Mouse (Mus musculus): ENCODE data around the gene Nr5a2. TPM values are rescaled to one million over a fixed set of nuclear protein-coding genes. Genes with fewer than 3 reads are reported as not detected.

The Nr5a2 gene
- total RNA-seq, 4 experiments from 2014 or later, result 0.09 to 0.43 (median 0.16) TPM

GRCm38 (mm10) chr1:136910741-136911593 lies 49.3 kb downstream of the Nr5a2 start:
- no peak for DNase-seq (ENCODE audit: low spot score in 2 of 2)

GRCm38 (mm10) chr1:136910144-136910543 lies 50.1 kb downstream of the Nr5a2 start:
- no peak for DNase-seq (ENCODE audit: low spot score in 2 of 2)

DNA sequence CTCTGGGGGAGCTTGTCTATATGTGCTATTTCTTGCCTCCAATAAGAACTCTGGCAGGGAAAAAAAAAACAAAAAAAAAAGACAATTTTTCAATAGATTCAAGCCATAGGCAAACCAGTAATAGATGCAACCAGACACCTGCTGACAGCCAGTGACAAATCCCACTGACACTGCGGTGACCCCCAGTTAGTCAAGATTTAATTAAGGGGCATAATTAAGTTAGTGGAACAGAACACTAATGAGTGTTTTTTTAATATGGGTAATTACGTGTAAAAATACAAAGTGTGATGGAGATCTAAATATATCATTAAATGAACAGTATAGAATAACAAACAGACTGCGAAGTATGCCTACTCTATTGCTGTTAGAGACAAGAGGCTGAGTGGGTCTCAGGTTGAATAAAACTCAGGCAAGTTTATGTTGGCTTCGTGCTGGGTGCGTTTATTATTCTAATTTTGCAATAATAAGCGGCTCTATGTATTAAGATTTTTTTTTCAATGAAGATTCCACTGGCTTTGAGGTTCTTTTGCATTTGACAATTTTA lies 50.7 kb downstream of the Nr5a2 start:
- no peak for DNase-seq (ENCODE audit: low spot score in 2 of 2)

DNA sequence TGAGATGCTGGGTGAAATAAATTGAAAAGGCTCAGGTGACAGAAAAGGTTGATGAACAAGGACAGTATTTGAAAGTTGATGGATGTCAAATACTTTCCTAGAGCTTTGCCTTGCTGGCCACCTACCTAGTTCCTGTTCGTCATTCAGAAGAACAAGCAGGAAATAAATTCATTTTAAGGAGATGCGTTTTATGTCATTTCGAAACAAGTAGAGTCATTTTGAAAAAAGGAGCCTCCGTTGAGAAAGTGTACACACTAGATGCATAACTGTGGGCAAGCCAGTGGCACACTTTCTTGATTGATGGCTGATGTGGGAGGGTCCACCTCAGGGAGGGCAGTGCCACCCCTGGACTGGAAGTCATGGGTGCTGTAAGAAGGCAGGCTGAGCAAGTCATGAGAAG lies 62.1 kb downstream of the Nr5a2 start:
- no peak for DNase-seq (ENCODE audit: low spot score in 2 of 2)

- DNase-seq (ENCODE audit: low spot score in 2 of 2), result no peak
Observed at GRCm38 (mm10) chr1:136896351-136896750, 63.9 kb downstream of the Nr5a2 start.

DNA sequence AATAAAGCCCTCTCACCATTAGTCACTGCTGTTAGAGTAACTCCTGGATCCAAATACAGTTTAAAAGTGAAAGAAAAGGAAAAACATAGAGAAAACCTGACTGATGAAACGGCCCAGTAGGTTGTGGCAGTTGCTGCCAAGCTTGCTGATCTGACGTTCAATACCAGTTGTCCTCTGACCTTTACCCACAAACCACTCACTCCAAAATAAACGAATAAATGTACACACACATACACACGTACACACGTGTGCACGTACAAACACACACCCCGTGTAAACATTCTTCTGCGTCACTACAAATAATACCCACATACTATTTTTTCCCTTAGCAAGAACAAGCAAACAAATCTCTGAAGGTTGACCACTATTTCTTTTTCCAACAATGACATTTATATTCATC lies 64.4 kb downstream of the Nr5a2 start:
- no peak for DNase-seq (ENCODE audit: low spot score in 2 of 2)

DNA sequence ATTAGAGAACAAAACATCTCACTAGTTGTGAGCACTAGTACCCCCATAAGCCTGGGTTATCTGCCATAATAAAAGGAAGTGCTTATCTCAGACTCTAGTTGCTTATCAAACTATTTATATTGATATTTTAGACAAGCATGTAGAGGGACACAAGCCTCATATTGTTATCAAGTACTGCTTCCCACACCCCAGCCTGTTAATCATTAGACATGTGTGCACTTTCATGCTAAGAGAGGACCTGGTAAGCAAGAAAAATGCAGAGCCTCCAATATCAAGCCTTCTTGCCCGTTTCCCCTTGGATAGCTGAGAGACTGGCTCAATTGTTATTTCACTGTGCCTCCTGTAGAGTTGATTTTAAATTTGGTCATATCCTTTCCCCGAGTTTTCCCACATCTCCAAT lies 65.5 kb downstream of the Nr5a2 start:
- no peak for DNase-seq (ENCODE audit: low spot score in 2 of 2)

DNA sequence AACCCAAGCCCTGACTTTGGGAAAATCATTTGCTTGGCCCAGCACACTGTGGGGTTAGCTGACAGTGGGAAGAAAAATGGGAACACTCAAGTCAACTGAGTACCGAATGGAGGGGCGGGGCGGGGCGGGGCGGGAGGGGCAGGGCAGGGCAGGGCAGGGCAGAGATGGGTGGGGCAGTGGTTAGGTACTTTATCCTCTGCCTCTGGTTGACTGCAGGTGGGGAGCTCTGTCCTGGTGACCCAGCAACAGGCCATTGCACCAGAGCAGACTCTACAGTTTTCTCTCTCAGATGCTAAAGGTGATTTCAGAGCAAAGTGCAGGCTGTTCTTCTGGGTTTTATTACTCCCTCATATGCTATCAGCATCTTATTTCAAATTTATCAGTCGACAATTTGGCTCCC lies 67.1 kb downstream of the Nr5a2 start:
- DNase-seq (ENCODE audit: low spot score in 2 of 2), result no peak

GRCm38 (mm10) chr1:136890439-136890838 lies 69.8 kb downstream of the Nr5a2 start:
- DNase-seq (ENCODE audit: low spot score in 2 of 2), result no peak

DNA sequence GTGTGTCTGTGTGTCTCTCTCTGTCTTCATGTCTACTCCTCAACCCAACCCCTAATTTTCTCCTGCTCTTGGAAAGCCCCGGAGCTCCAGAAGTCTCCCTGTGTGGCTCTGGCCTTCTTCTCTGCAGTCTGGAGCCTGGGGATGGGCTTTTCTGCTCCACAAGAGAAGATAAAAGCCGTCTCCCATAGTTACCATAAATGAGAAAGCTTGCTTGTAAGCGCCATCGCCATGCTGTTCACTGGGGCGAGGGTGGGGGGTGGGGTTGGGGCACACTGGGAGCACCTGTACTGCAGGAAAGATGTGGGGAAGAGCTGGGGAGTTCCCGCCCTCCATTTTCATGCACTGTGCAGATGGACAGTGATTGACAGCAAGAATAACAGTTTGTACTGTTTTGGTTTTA lies 71.5 kb downstream of the Nr5a2 start:
- no peak for DNase-seq (ENCODE audit: low spot score in 2 of 2)

- no peak for DNase-seq (ENCODE audit: low spot score in 2 of 2)
Observed at GRCm38 (mm10) chr1:136886678-136887077, 73.6 kb downstream of the Nr5a2 start.

DNA sequence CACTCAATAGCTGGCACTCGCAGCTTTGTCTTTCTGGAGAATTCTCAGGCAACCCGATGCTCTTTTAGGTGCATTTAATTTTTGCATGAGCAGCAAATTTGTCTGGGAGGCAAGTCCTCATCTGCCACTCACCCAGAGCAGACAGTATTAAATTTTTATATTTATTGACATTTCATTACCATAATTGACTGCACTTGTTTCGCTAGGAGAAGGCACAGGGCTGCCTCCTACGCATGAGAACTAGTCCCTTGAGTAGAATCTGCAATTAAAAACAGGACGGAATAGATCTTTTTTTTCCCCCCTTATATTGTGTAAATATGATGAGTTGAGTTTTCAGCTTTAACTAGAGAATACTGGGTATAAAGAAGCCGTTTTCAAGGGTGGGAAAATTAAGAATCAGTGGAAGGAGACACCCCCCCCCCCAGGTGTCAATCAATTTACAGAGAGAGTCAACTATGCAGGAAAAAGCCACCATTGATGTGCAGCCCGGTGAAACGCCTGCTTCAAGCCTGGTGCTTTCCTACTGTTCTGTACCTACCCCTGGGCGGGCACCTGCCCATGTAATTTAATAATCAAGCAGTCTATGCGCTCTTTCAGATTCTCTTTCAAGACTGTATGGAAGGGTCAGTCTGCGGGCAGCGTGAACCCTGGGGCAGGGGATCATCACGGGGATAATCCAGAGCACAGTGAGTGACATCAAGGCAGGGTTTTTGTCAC lies 76.6 kb downstream of the Nr5a2 start:
- no peak for DNase-seq (ENCODE audit: low spot score in 2 of 2)

GRCm38 (mm10) chr1:136880260-136880659 lies 80.0 kb downstream of the Nr5a2 start:
- DNase-seq (ENCODE audit: low spot score in 2 of 2), result no peak

DNA sequence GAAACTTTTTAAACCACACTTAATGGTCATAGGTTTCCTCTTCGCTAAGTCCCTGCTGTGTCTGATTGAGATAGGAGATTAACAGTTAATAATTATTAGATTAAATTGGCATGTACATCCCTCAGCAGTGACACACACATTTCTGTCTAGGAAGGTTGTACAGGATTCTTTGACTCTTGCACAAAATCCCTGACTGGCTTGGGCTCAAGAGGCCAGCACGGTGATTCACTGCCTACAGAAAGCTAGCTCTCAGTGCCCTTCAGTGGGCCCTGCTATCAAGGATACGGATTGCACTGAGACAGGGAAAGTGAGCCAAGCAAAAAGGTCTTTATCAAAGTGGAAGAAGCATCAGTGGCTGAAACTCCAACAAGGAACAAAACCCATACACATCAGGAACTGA lies 85.2 kb downstream of the Nr5a2 start:
- no peak for DNase-seq (ENCODE audit: low spot score in 2 of 2)

DNA sequence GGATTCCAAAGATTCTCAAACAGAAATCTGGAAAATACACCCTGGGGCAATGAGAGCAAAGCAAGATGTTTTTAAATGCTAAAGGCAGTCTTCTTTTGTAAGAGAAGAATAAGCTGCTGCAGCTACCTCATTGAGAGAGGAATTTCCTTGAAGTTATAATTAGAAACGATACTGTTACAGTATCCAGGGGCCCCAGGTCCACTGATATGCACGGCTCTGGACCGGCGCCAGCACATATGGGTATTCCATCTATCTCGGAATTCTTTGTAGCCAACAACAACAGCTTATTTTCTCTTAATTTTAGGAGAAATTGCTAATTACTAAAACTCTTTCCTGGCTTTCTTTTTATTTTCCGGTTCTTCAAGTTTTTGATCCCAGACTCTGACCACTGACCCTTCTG lies 91.3 kb downstream of the Nr5a2 start:
- DNase-seq (ENCODE audit: low spot score in 2 of 2), result no peak

DNA sequence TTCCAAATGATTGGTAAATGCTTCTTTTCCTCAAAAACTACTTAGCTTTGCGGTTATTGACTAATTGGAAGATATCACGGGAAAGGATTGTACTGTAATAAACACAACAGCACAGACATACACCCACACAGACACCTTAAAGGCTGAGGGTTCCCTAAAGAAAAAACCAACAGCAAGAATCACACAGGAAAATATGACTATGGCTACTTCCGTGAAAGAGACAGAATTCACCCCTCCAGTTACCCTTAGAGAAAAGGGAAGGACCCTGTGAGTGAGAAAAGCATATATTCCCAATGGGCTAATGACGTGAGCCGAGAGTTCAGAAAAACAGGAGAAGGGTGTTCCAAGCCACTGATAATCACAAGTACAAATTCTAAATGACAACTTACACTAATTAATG lies 92.0 kb downstream of the Nr5a2 start:
- no peak for DNase-seq (ENCODE audit: low spot score in 2 of 2)

DNA sequence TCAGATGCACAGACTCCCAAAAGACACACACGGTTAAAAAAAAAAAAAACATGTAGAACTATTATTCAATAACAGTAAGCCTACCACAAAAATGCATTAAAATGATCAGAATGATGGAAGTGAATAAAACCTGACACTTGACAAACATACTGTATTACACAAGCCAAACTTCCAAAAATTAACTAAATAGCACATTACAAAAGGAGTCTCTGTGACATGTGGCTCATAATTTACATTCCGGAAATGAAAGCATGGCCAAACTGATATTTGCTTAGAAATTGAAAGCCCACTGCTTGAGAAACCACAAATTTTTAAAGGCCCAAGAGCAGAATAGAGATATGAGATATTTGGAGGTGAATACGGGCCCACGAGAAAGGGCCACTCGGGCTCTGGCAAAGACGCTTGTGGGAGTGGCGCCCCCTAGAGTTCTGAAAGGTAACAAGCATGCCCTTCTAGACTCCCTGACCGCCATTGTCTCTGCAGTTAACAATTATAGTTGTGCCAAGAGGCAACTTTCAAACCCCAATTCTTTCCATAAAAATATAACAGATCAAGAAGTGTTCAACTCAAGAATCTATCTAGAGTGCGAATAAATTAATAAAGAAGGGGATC lies 93.7 kb downstream of the Nr5a2 start:
- DNase-seq (ENCODE audit: low spot score in 2 of 2), result no peak

DNA sequence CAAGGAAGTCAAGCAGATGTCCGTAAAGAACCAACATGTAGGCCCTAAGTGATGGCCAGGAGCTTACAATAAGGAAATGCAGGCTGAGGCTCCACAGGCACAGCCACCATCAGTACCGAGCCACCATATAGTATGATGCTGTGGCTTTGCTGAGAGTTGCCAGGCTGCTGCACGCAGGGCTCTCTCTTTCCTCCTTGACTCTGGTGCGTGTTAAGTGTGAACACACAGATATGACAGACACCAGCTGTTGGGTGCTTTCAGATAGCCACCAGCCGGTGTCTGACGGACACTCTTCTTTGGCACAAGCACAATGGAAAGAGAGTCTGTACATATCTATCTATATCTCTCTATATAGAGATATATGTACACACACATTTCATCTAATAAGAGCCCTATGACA lies 97.0 kb downstream of the Nr5a2 start:
- no peak for DNase-seq (ENCODE audit: low spot score in 2 of 2)

GRCm38 (mm10) chr1:136859454-136859853 lies 100.8 kb downstream of the Nr5a2 start:
- no peak for DNase-seq (ENCODE audit: low spot score in 2 of 2)

DNA sequence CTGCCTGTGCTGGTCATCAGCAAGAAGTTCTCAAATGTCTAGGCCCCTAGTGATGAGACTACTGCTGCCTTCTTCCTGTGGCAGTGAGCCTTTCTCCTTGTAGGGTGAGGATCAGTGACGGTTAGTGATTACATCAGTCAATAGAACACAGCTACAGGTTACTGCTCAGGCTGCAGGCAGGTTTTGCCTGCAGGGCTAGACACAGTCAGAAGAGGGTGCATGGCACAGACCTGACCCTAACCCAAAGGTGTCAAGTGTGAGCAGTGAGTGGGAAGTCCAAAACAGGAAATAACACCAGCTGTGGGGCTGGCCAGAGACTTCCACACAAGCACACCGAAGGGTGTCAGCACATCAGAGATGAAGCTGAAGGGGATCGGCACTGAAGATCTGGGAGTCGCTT lies 101.5 kb downstream of the Nr5a2 start:
- DNase-seq (ENCODE audit: low spot score in 2 of 2), result no peak

- no peak for DNase-seq (ENCODE audit: low spot score in 2 of 2)
Observed at GRCm38 (mm10) chr1:136856104-136856503, 104.1 kb downstream of the Nr5a2 start.

DNA sequence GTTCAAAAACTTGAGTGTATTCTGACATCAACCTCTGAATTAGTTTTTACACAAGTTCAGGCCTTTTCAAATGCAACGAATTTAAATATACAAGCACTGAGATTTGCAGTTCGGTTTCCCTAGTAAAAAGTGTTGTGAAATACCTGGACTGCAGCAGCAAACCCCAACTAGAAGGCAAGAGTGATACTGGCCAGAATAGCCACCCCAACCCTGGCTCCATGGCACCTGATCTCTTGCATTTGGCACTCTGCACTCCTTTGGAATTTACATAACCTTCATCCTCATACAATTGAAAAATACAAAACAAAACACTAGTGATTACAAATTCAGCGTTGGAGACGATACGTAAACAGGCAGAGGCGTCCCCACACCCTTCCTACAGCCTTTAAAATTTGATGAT lies 111.5 kb downstream of the Nr5a2 start:
- DNase-seq (ENCODE audit: low spot score in 2 of 2), result no peak
